Mouse (Mus musculus): ENCODE measurements around the gene Gpc6.

Gene Gpc6

DNA sequence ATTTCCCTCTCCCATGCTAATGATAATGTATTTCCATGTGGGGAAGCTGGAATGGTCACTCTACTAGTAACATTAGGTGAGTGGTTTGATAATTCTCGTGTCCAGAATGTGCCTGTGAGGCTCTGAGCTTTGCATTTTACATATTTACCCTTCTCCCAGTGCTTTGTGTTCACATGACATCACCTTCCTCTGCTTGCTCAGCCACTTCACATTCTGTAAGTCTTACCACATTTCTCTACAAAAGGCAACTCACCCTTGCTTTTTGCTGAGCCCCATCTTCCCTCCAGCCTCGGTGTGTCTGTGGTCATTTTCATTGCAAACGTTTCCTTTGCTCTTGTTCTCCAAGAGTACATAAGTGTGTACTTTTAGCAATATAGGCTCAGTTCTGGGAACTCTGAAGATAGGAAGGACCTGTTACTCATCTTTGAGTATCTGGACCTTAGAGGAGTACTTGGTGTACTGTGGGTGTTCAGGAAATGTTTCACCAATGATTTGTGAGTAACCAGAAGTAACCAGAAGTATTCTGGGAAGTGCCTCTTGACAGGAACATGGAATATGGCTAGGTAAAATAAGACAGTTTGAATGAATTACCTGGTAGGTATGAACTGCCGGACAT lies 145.5 kb downstream of the Gpc6 start:
- no peak for DNase-seq

DNA sequence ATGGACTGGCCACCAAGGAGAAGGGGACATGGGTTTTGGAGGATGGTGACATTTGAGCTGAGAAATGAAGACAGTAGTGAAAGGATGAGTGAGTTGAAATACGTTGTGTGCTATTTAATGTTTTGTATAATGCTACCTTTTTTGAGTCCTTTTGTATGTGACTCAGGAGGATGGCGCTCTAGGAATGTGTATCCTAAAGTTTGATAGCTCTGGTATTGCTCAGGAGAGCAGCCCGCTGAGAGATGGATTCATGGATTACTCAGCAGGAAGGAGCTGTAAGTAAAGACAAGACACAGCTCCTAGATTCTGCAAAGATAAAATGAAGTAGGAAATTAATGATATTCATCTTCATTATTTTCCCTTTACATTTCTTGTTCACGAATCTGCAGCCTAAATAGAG lies 168.5 kb downstream of the Gpc6 start:
- no peak for DNase-seq

DNA sequence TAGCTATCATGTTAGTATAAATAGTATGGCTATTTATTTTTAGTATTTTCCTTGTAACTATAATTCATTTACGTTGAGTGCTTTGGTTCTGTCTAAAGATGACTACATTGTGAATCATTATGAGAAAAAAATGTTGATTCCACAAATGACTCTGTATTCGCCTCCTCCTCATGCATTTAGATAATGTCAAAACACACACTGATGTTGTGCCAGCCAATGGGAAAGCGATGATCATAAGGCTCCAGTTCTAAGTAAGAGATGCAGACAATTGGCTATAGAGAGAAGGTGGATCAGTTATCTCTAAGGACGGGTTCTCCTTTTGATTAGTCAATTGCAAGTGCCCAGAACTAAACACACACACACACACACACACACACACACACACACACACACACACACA lies 181.8 kb downstream of the Gpc6 start:
- DNase-seq = no peak

DNA sequence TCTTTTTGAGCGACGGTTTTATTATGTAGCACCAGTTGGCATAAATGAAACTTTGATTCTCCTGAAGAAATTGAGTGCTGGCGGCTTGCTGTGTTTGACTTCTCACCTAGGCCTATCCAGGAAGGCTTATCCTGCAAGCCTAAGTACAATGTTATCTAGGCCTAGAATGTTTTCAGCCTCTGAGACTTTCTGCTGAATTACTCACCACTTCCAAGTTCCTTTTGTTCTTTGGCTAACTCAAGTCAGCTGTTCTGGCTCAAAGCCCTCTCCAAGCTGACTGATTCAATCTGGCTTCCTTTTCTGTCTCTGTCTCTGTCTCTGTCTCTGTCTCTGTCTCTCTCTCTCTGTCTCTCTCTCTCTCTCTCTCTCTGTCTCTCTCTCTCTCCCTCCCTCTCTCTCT lies 188.0 kb downstream of the Gpc6 start:
- no peak for DNase-seq

DNA sequence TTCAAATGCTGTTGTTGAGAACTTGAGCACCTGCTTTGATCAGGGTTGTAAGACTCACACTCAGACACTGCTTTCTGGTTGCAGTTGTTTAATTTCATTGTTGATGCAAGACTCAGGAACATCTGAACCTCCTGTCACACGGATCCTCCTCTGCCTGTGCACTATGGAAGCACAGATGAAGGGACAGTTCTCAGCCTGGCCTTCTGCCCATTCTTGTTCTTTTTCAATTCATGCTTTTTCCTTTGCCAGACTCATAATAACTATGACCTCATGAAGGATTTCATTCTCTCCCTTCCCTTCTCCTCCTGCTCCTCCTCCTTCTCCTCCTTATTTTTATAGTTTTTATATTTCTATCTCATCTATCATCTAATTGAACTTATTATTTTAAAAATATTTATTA lies 196.9 kb downstream of the Gpc6 start:
- DNase-seq = no peak

DNA sequence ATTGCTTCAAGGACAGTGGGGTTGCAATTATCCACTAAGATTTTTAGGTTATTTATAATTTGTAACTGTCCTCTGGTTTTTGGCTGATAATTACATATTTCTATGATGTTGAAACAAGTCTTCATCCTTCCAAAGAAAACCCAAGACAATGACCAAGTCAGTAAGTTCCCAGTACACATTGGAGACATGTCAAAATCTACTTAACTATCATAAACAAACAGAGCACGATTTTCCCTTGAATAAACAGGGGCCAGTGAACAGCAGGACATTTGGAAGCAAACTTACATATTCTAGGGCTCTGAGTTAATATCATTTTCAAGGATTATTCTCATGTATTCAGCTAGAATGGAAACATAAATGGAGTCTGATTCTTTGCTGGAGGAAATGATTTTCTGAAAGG lies 205.2 kb downstream of the Gpc6 start:
- DNase-seq = no peak

DNA sequence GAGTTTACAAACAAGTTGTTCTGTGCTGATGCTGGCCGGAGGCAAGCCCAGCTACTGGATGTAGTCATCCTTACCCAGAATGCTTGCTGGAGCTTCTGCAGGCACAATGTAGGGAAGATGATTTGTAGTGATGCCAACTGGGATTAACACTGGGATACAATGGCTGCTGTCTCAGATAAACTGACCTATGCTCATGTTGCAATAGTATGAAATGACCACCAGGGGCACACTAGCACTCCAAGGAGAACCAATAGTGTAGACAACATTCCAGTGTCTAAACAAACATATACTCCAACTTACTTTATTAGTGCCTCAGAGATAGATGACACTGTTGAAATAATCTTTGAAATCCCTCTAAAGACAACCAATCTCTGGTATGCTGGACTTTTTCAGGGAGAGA lies 206.2 kb downstream of the Gpc6 start:
- DNase-seq = no peak

DNA sequence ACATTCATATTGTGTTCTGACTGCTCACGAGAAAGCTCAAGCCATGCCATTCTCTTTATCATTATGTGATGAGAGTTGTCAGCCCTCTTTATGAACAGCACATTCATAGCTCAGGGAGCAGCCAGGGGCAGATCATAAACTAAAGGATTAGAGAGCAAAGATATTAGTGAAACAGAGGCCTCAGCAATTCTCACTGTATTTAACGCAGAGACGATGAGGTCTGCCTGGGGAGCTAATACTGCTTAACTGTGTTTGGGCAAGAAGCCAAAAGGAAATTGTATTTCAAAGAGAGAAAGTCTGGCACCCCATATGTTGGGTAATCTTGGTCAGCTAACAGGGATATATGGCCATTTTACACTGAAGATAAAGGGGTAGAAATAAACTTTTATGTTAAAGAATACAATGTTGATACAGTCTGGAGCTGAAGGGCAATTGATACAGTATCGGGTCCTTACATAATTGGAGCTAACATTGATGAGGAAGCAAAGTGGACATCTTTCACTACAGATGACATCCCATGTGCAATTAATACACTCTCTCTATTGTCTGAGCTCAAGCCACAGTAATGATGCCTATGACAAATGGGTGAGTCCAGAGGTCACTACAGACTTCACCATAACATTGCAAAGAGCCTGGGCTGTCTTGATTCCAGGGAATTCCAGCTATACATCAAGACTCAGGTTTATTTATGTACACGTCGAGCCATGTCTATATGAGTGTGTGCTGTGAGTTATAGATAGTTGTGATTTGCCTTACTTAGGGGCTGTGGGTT lies 216.1 kb downstream of the Gpc6 start:
- DNase-seq = no peak

DNA sequence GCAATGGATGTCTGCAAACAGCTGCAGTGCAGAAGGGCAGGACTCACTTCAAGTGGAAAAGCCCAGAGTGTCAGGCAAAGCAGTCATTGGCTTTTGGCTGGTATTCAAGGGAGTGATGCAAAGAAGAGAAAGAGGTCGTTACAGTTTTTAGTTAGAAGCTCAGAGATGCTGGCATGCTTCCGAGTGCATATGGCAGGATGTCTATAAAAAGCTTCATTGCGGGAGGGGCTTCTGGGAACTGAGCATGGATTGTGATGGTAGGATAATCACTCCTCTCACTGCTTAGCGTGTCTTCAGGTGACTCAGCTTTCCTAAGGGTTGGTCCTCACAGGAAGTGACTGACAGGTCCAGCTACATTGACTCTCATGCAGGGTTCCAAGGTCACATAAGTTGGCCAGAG lies 221.0 kb downstream of the Gpc6 start:
- DNase-seq = no peak

DNA sequence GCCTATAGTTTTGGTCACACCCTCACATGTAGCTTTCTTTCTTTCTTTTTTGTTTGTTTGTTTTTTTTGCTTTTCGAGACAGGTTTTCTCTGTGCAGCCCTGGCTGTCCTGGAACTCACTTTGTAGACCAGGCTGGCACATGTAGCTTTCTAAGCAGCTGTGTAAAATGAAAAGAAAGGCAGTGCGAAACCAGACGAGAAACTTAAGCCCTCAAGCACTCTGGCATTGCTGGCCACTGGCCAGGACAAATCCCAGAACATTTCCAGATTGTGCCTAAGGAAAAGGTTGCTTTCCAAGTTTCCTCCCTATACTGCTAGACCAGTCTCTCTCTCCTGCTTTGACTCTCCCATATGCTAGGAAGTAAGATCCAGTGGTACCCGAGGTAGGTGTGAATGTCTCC lies 221.6 kb downstream of the Gpc6 start:
- DNase-seq = no peak

DNA sequence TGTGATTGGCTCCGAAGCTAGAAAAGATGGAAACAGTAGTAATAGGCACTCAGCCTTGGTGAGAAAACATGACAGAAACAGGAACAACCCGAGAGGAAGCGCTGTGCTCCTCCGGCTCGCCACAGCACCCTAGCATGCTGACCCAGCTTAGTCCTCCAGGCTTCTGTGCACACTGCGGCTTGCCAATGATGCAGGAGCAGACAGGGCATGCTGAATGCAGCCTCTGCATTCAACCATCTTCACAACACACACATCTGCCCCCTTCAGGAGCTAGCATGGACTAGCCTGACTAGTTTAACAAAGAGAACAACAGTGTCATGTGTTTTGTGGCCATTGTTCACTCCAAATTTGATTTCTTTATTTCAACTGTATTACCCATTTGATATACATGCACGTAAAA lies 226.5 kb downstream of the Gpc6 start:
- DNase-seq = no peak

DNA sequence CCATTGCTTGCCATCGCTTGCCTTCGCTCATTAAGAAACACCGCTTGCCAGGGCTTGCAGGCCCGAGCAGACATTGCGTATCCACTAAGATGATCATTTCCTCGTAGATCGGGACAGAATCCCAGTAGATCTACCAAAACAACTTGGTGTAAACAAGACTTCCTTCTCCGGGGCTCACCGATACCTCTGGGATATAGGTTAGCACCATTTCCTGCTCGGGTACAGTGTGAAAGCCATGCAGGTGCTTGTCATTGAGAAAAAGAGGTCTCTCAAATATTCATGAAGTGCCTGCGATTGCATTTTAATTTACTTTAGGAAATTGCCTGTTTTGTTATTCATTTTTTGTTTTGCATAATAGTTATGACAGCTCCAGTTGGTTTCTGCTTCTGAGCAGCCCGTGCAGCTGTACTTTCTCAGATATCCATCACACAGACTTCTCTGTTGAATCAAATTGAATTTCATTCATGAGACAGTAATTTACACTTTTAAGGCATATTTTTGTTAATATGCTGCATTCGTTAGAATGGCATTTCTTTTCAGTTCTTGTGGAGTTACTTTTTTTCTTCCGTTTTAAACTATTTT lies 230.9 kb downstream of the Gpc6 start:
- no peak for DNase-seq

DNA sequence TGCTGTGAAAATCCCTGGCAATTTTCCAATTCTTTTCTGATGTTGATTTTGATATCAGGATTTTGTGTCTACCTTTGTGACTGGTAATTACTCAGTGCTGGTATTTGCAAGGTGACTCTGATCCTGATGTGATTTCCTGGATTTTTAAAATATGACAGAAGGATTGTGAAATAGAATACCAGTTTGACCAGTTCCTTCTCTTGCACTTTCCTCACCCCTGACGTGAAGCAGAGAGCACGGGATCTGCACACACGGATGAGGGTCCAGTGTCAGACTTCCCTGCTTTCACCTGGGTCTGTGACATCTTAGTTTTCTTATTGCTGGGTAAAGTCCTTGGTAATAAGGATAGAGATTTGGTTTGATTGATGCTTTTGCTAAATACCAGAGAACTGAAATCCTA lies 232.3 kb downstream of the Gpc6 start:
- no peak for DNase-seq

DNA sequence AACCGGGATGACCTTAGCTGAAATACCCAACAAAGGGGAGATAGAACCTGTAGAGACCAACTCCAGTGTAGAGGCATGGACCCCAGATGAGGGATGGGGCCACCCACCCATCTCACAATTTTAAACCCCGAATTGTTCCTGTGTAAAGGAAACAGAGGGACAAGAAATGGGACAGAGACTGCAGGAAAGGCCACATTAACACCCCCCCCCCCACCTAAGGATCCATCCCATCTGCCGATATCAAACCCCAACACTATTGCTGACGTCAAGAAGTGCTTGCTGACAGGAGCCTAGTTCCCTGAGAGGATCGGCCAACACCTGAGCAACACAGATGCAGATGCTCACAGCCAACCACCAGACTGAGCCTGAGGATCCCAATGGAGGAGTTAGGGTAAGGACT lies 241.2 kb downstream of the Gpc6 start:
- DNase-seq = no peak

DNA sequence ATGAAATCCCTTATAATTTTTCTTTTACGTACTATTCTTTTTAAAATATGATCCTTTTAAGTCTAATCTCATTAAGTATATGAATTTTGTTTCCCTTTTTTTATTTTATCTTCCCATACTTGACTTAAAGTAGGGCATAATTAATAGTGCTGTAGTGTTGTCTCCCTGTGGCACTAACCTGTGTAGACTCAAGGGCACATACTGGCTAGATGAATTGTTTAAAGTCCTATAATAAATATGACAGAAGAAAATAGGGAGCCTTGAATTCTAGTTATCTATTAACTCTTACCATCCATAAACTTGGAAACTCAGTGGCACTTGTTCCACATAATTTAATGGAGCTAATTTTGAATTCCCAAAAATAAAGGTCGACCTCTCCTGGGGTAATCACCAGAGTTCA lies 268.2 kb downstream of the Gpc6 start:
- DNase-seq = no peak

DNA sequence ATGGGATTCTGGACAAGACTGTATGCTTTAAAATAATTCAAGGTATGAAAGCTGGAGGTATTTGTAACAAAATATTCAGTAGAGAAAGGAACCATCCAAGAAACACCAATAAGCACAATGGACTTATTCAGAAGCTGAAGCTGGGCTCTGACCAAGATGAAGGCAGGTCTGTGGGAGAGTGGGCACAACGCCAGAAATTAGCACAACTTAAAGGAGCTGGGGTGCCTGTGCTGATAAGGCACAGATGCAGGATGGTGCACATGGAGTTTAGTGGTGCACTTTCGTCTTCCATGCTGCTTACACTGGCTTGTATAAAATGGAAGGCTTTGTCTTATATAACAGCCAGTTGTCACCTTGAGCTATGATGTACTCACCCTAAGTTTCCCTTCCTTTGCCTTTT lies 276.9 kb downstream of the Gpc6 start:
- no peak for DNase-seq

DNA sequence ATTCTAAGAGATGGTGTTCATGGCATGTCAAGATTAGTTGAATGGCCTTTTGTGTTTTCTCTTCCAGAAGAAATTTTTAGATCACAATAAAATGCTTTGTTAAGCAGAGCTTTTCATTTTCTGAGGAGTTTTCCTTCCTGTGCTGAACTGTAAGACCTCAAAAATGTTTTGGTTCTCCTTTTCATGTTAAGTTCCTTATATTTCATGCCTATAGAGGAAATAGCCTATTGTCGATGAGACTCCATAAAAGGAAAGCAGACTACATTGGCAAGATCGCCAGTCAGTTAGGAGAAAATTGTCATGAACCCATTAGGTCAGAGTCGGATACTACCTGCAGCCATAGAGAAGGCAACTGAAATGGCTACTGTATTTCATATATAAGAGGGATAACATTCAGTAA lies 278.8 kb downstream of the Gpc6 start:
- no peak for DNase-seq

DNA sequence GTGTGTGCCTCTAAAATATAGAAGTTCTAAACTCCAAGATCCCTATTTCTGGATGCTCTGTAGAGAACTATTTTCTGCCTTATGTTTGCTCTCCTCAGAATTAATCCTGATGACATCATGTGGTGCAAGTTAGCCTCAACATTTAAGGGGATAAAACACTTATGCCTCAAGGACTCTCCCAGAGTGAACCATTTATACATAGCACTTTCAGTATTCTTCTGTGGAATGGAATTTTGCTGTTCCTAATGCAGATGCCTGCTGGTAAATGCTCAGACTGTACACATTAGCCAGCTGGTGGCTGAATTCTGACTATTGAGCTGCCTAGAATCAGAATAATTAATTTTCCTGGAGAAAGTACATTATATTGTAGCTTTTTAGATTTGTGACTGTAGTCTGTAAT lies 289.3 kb downstream of the Gpc6 start:
- no peak for DNase-seq

DNA sequence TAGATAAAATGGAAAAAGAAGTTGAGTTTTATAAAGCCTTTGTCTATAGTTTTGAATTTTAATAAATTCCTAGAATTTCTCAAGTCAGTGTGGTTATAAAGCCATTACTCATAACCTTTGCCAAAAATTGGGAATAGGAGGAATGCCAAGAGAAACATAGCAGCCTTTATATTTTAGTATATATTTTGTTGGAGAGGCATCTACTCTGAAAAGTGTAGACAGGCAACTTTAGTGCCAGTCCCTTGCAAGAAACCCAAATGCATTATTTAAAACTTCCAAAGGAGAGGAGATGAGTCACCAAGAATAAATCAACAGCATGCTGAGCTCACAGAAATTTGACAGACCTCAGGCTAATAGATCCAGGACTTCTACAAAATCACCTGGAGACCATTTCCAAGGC lies 301.8 kb downstream of the Gpc6 start:
- no peak for DNase-seq

DNA sequence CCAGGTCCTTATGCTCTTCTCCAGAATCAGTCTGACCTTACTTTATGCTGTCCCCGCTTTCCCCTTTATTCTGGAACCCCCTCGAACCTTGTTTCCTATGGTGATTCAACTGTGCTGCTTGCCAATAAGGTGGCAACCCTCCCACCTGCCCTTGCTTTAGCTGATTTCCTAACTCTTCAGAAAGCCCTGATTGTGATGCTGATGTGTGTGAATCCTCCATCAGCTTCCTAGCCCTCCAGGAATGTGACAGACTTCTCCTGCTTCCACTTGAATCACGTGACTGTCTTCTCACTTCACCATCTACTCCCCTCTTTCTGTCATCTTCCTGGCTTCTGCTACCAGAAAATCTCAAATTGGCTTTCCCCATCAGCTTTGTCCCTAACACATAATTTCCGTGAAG lies 305.4 kb downstream of the Gpc6 start:
- no peak for DNase-seq

DNA sequence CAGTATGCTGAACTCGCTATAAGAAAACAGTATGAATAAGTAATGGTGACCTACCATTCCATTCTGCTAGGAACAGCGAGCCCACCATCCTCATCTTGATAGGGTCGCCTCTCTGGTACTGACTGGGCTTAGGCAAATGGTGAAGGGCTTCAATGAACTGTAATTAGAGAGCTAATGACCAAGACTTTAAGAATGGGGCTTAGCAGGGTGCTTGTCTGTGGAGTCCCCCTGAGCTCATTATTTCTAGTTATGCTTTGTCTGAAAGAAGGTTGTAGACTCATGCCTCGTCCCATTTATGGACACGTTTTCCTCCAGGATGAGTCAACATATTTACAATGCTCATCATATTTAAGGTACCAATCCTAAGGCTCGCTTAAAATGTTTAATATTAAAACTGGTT lies 313.1 kb downstream of the Gpc6 start:
- DNase-seq = no peak

DNA sequence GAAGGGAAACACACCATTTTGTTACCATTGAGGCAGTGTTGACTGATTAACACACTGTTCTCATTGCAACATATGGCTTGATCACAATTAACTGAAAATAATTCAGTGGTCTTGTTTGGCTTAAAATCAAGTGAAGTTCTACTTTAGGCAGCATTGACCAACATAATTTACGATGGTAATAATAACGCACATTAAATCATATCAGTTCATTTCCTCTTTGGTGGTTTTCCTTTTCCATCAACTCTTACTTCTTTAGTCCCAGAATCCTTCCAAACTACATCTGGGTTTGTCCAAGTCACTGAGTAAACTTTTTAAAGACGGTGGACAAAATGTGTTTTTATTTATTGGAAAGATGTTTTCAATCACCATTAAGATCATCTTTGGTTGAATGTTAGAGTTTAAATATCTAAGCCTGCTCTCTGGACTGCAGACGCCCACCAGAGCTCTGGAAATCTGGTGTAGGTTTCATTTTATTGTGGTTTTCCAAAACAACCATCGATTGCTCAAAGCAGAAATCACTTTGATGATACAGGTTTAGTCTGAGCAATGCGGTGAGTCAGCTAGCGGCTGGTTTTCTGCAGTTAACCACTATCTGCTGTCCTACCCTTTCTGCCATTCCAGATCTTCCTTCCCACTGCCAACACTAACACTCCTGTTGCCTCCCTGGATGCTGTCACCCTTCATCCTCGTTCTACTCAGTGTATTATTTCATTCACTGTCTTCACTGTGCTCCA lies 314.7 kb downstream of the Gpc6 start:
- no peak for DNase-seq

DNA sequence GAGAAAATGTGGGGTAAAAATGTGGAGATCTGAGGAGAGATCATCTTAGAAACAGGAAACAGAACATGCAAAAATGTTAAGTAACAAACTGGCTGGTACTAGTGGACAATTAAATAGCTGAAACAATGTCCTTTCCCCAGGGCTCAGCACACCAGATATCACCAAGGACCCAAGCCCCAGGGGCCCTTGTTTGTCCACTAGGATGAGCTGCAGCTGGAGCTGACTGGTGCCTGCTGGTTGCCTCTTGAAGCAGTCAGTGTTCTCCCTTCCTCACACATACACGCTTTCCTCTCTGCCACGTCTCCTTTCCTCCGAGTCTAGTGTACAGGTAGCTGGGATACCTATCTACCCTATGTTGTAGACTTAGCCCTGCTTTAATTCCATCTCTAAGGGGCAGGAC lies 320.5 kb downstream of the Gpc6 start:
- DNase-seq = no peak

DNA sequence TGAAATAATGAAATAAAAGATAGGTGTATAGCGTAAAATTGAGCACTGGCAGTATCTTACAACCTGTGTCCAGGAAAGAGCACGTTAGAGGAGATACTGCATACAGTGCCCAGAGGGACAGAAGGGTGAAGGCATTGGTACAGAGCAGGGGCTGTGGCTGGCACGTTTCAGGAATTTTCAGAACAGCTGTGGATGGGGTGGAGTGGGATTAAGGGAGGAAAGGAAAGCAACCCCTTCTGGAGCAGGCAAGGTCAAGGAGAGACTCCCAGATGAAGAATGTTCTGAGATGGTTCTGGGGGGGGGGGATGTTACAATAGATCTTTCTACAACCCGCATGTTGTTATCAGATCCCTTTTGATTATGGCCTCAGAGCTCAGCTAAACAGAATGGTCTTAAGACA lies 331.1 kb downstream of the Gpc6 start:
- no peak for DNase-seq

Data from thymus, postnatal 4 days (tissue).